Mouse (Mus musculus): ENCODE measurements at regions not wholly inside any gene's neighbourhood (a gene's known extent, or its start where the extent isn't known, plus 50 kb on each side); places are given as distances from the start of the nearest gene placed in this dataset.

DNA sequence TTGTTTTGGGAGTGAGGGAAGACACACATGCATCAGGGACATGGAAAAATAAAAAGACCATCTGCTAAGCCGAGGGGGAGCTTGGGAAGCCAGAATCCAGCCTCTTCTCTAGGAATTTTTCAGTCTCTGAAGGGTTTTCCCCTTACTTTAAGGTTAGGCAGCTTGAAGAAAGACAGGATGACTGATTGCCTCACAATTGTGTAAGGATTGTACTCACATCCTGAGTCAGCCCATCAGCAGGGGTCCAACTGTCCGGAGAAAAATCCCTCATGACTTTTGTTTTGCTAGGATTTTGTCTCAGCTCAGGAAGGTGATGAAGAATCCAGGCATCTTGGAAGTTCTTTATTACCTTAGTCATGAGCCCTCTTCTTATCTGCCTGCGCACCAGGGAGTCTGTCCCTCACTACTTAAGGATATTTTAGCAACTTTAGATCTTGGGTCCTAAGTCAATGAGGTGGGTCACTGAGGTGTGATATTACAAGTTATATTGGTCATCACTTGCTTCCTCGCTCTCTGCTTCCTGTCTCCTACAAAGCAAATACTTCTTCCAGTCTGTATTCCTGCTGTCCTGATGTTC, 65.8 kb upstream of the Bmp2k start:
- DNase-seq (ENCODE audit: low read depth, low spot score), result no peak

- DNase-seq (ENCODE audit: low read depth, low spot score), result no peak
These were observed 61.2 kb upstream of the Bmp2k start for GRCm38 (mm10) chr5:96936239-96936638.

GRCm38 (mm10) chr5:96938718-96939117, 58.8 kb upstream of the Bmp2k start:
- DNase-seq (ENCODE audit: low read depth, low spot score), result no peak

DNA sequence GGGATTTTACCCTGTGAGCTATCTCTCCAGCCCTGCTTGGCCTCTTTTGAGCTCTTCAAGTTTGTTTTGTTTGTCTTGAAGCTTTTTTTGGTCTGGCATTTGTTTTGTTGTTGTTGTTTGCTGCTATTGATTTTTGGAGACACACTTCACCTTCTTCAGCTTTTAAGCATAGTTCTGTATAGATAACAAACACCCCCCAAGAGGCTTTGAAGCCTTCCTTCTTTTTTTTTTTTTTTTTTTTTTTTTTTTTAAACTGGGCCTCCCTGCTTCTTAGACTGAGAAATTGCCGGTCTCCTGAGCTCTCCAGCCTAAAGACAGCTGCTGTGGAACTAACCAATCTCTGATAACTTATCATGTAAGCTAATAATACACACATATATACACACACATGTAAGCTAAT, 58.2 kb upstream of the Bmp2k start:
- DNase-seq (ENCODE audit: low read depth, low spot score), result no peak

- no peak for DNase-seq (ENCODE audit: low read depth, low spot score)
These were observed 57.1 kb upstream of the Bmp2k start for GRCm38 (mm10) chr5:96940170-96941086.

- DNase-seq (ENCODE audit: low read depth, low spot score), result no peak
These were observed 56.4 kb upstream of the Bmp2k start for GRCm38 (mm10) chr5:96941087-96941468.

GRCm38 (mm10) chr5:96941518-96941917, 56.0 kb upstream of the Bmp2k start:
- DNase-seq (ENCODE audit: low read depth, low spot score), result no peak

Measured in CD4-positive helper T cell, adult 2 months (primary cell).